Mouse (Mus musculus) bone marrow macrophage, adult 2 months (primary cell): ENCODE data around the gene Swt1. TPM values are rescaled to one million over a fixed set of nuclear protein-coding genes. Genes with fewer than 3 reads are reported as not detected.
"Not testable (repeated sequence)": the region's sequence is repeated elsewhere in the genome, so short reads cannot be mapped to it uniquely, and the experiment has no call there.

ENCODE experiments used
- H3K27ac ChIP-seq: 2 replicates; pipeline ENCODE4 v1.5.1; 2012; ENCODE audit warnings: low read depth, low read length; ENCODE audit not compliant: insufficient read depth
- H3K4me1 ChIP-seq: 2 replicates; pipeline ENCODE4 v1.6.1; 2012; ENCODE audit warnings: low read length; ENCODE audit not compliant: control insufficient read depth, insufficient read depth
- H3K4me3 ChIP-seq: 2 replicates; pipeline ENCODE4 v1.5.1; 2012; ENCODE audit warnings: mild to moderate bottlenecking, low read length, moderate library complexity; ENCODE audit not compliant: insufficient read depth
- CTCF ChIP-seq: IDR thresholded peaks from 2 replicates; pipeline ENCODE4 v1.5.1; 2012; ENCODE audit warnings: low read depth, mild to moderate bottlenecking, low read length, moderate library complexity
- POLR2A ChIP-seq: IDR thresholded peaks from 2 replicates; pipeline ENCODE4 v1.6.1; 2012; ENCODE audit warnings: mild to moderate bottlenecking, low read depth, low read length, borderline replicate concordance
- polyA plus RNA-seq: library from polyadenylated mRNA; stranded (reverse); fragments of >200 nt; gene quantifications from 2 replicates; pipeline ENCODE4 v1.2.4, GENCODE M21; 2012; ENCODE audit not compliant: missing spikeins, insufficient read depth, insufficient read length

Swt1 gene
- polyA plus RNA-seq, 1 experiment = 17.4 TPM

- Histone ChIP-seq H3K4me1 (peaks cover 5% of the 10 kb centered on the region), H3K27ac (no peak overlapping the region), H3K4me3 (no peak overlapping the region)
- TF ChIP-seq POLR2A = no peak
- no peak for TF ChIP-seq CTCF
Observed at GRCm38 (mm10) chr1:151368444-151368843, 59.8 kb downstream of the Swt1 start.

GRCm38 (mm10) chr1:151367721-151368324 is 60.4 kb downstream of the Swt1 start:
- TF ChIP-seq POLR2A (no peak), CTCF (no peak)

GRCm38 (mm10) chr1:151366944-151367605 is 61.2 kb downstream of the Swt1 start:
- Histone ChIP-seq H3K27ac (no peak overlapping the region), H3K4me3 (no peak overlapping the region), H3K4me1 (peaks cover 5% of the 10 kb centered on the region)
- no peak for TF ChIP-seq CTCF
- no peak for TF ChIP-seq POLR2A

More at GRCm38 (mm10) chr1:151367721-151368324, 60.4 kb downstream of the Swt1 start:
- Histone ChIP-seq H3K4me1 (peaks cover 5% of the 10 kb centered on the region), H3K4me3 (no peak overlapping the region), H3K27ac (no peak overlapping the region)

GRCm38 (mm10) chr1:151359374-151359773 is 68.9 kb downstream of the Swt1 start:
- H3K4me1 ChIP-seq = no peaks in the 10 kb centered on the region
- no peak overlapping the region for H3K27ac ChIP-seq
- no peak for TF ChIP-seq POLR2A
- TF ChIP-seq CTCF = no peak
- no peak overlapping the region for H3K4me3 ChIP-seq

GRCm38 (mm10) chr1:151355994-151356393 is 72.3 kb downstream of the Swt1 start:
- TF ChIP-seq POLR2A = no peak
- TF ChIP-seq CTCF = no peak
- no peaks in the 10 kb centered on the region for H3K4me1 ChIP-seq
- no peak overlapping the region for H3K4me3 ChIP-seq
- H3K27ac ChIP-seq = no peak overlapping the region

- Histone ChIP-seq H3K27ac (no peak overlapping the region), H3K4me3 (no peak overlapping the region), H3K4me1 (0 out of 2 replicates have a peak, but pooled peaks cover 3% of the 10 kb centered on the region)
- TF ChIP-seq POLR2A (no peak), CTCF (no peak)
Observed at GRCm38 (mm10) chr1:151352911-151353310, 75.3 kb downstream of the Swt1 start.

DNA sequence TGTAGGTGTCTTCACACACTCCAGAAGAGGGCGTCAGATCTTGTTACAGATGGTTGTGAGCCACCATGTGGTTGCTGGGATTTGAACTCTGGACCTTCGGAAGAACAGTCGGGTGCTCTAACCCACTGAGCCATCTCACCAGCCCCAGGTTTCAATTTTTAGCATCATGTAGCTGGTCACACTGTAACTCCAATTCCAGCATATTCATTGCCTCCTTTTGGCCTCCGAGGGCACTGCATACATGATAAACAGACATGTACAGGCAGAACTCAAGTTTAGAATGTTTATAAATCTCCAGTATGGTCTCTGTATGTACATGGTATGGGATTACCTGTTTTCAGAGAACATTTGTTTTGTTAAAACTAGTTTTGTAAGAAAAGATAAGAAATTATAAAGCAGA is 80.0 kb downstream of the Swt1 start:
- H3K27ac ChIP-seq = not testable (repeated sequence)
- peaks cover 11% of the 10 kb centered on the region; the same call in 1 of the 2 replicates for H3K4me1 ChIP-seq

DNA sequence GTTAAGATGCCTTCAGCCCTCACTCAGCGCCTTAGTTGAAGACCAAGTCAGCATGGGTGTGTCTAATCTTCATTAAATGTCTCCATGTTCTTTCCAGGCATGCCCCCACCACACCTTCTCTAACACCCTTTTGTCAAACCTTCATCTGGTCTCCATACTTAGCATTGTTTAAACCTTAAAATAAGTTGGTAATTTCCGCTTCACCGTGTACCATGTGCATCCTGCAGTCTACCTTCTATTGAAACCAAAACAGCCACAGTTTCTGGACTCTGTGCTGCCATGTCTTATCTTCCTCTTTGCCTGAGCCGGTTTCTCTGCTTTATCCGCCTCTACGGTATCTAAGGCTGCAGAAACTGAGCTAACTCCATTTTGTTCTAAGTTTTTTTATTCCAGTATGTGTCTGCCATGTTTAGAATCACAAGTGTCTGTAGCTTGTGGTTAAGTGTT is 81.6 kb downstream of the Swt1 start:
- peaks cover 15% of the 10 kb centered on the region for H3K4me1 ChIP-seq
- no peak for TF ChIP-seq POLR2A
- TF ChIP-seq CTCF = no peak
- H3K4me3 ChIP-seq = peak overlapping the region; percentile 40
- no peak overlapping the region for H3K27ac ChIP-seq

More for the DNA sequence above, 80.0 kb downstream of the Swt1 start:
- not testable (repeated sequence) for H3K4me3 ChIP-seq

- Histone ChIP-seq H3K4me3 (peak overlapping the region; percentile 98), H3K27ac (peak overlapping the region; percentile 12; the same call in 1 of the 2 replicates), H3K4me1 (peaks cover 17% of the 10 kb centered on the region)
- TF ChIP-seq POLR2A = no peak
- TF ChIP-seq CTCF = no peak
Observed at GRCm38 (mm10) chr1:151345863-151346195, 82.4 kb downstream of the Swt1 start.

DNA sequence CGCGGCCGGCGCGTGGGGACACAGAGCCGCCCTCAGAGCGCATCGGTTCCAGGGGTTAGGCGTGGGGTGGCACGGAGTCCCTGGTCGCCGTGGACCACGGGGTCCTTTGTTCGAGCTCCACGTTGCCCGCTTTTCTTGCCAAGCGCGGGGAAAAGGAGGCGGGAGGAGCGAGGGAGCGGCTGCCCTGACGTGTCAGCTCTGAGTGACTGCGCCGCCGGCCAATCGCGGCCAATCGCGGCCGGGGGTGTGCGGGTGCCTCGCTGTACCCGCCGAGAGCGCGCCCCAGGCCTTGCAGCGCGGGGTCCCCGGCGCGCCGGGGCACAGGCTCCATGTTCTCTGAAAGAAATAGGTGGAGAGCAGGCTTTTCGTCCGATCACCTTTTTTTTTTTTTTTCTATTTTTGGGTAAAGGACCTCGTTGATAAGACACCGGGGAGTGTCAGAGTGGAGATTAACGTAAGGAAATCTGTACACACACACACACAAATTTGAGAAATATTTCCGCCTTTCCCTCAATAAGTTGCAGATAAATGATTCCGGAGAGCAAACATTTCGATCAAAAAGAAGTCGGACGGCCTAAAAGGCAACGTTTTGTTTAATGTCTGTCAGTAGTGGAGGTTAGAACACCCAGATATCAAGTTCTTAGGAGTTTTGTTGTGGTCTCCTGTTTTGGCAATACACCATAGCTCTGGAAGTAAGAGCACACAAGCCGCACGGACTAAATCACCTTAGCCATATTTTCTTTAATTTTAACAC is 83.0 kb downstream of the Swt1 start:
- peak overlapping the region; percentile 53 for H3K27ac ChIP-seq
- no peak for TF ChIP-seq CTCF
- no peak for TF ChIP-seq POLR2A
- peaks cover 20% of the 10 kb centered on the region for H3K4me1 ChIP-seq
- peak overlapping the region; percentile 98 for H3K4me3 ChIP-seq
